Mouse (Mus musculus) small intestine, adult 2 months (tissue): ENCODE results near the gene Spag8. TPM values are rescaled to one million over a fixed set of nuclear protein-coding genes. Genes with fewer than 3 reads are reported as not detected.

ENCODE experiments used
- H3K27ac ChIP-seq: fragments of 200-500 bp; 2 replicates; pipeline ENCODE4 v1.5.1; 2012; ENCODE audit warnings: low read depth, low read length, control low read depth, inconsistent platforms; ENCODE audit not compliant: insufficient read depth
- H3K27me3 ChIP-seq: fragments of 200-500 bp; 2 replicates; pipeline ENCODE4 v1.6.1; 2012; ENCODE audit warnings: mild to moderate bottlenecking, moderate library complexity, low read length, inconsistent platforms; ENCODE audit not compliant: control insufficient read depth, insufficient read depth
- H3K36me3 ChIP-seq: fragments of 200-500 bp; 2 replicates; pipeline ENCODE4 v1.6.1; 2012; ENCODE audit warnings: mild to moderate bottlenecking, low read length, control low read depth, inconsistent platforms; ENCODE audit not compliant: control insufficient read depth, insufficient read depth
- H3K4me1 ChIP-seq: fragments of 200-500 bp; 2 replicates; pipeline ENCODE4 v1.6.1; 2012; ENCODE audit warnings: low read length, inconsistent platforms, mixed read lengths; ENCODE audit not compliant: control insufficient read depth, insufficient read depth, insufficient read length
- H3K4me3 ChIP-seq: fragments of 200-500 bp; 2 replicates; pipeline ENCODE4 v1.5.1; 2012; ENCODE audit warnings: low read depth, mild to moderate bottlenecking, control low read depth, inconsistent platforms, low read length, moderate library complexity
- CTCF ChIP-seq: fragments of 200-500 bp; IDR thresholded peaks from 2 replicates; pipeline ENCODE4 v1.5.1; 2012; ENCODE audit warnings: low read depth, mild to moderate bottlenecking, control low read depth, inconsistent platforms, low read length, moderate library complexity, mixed read lengths; ENCODE audit not compliant: insufficient replicate concordance, insufficient read length; ENCODE audit errors: extremely low read depth
- POLR2A ChIP-seq: fragments of 200-500 bp; IDR thresholded peaks from 2 replicates; pipeline ENCODE4 v1.6.1; 2012; ENCODE audit warnings: low read depth, mild to moderate bottlenecking, control low read depth, inconsistent platforms, low read length, moderate library complexity
- WGBS: fragments of 180-500 bp; shearing (Covaris S2); methylation state at CpG from one replicate; pipeline ENCODE4 v1.1.7; 2018; 5-methylcytosine and 5-hydroxymethylcytosine counted together
- polyA plus RNA-seq: library from polyadenylated mRNA; depleted of rRNA; stranded (reverse); fragments of >200 nt; gene quantifications from 2 replicates; pipeline ENCODE4 v1.2.3, GENCODE M21; 2012

The Spag8 gene
- polyA plus RNA-seq, 1 experiment, result 0.63 TPM

DNA sequence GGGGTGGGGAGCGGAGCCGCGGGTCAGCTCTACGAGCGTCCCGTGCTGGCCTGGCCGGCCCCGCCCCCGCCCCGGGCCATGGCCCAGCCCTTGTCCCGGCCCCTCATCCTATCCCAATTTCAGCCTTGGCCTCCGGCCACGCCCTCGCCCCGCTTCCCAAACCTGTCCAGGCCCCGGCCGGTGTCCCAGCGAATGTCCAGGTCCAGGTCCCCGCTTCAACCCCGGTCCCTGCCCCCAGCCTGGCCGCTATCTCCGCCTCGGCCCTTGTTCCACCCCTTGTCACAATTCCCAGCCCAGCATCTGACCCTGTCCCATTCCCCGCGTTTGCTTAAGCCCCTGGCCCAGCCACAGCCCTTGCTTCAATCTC, 16.0 kb upstream of the Spag8 start:
- no peaks in the 10 kb centered on the region for H3K36me3 ChIP-seq
- WGBS, result under 1% methylated on average over 25 of the region's 25 CpGs
- TF ChIP-seq POLR2A (no peak), CTCF (no peak)
- no peaks in the 10 kb centered on the region for H3K27me3 ChIP-seq
- peak overlapping the region; percentile 78 for H3K4me3 ChIP-seq
- H3K4me1 ChIP-seq, result peaks cover 6% of the 10 kb centered on the region
- H3K27ac ChIP-seq, result no peak overlapping the region

GRCm38 (mm10) chr4:43668782-43669427, 15.5 kb upstream of the Spag8 start, which contains the start of the genes Tmem8b and Fam221b:
Tmem8b (plus strand) TSS chr4:43668971.
Fam221b (minus strand) TSS chr4:43669145.
- H3K27ac ChIP-seq, result no peak within 1 kb of the TSS
- no peaks in the 10 kb centered on the region for H3K27me3 ChIP-seq
- no peaks in the 10 kb centered on the region for H3K36me3 ChIP-seq
- peak within 1 kb of the TSS; percentile 78 for H3K4me3 ChIP-seq
- TF ChIP-seq CTCF, result no peak
- TF ChIP-seq POLR2A, result peak; percentile 37; the same call in 1 of the 2 replicates
- H3K4me1 ChIP-seq, result peaks cover 6% of the 10 kb centered on the region
- WGBS, result 2% methylated on average over 40 of the region's 41 CpGs

DNA sequence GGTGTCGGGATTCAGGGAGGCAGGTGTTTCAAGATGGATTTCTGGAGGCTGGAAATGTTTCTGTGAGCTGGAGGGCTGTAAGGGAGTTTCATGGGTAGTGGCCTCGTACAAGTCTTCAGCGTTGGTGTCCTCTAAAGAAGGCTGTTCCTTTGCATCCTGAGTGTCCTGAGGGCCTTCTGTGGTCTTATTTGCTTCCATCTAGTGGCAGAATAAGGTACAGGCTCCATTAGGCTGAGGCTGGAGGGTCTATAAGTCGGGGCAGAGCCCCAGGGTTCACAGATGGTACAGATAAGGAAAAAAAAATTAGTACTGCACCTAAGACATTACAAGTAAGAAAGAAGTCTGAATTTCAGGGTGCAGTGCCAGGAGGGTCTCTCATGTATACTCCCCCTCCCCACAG, 13.0 kb upstream of the Spag8 start:
- TF ChIP-seq CTCF (peak; percentile 37; the same call in 1 of the 2 replicates), POLR2A (no peak)
- Histone ChIP-seq H3K27ac (no peak overlapping the region), H3K4me3 (no peak overlapping the region), H3K36me3 (no peaks in the 10 kb centered on the region), H3K27me3 (peaks cover 3% of the 10 kb centered on the region; the same call in 1 of the 2 replicates), H3K4me1 (peaks cover 6% of the 10 kb centered on the region)
- 21% methylated on average over 4 of the region's 4 CpGs for WGBS

- 62% methylated on average over 4 of the region's 4 CpGs for WGBS
- TF ChIP-seq CTCF, result no peak
- TF ChIP-seq POLR2A, result no peak
Measured at GRCm38 (mm10) chr4:43657146-43657545, 3.8 kb upstream of the Spag8 start.

DNA sequence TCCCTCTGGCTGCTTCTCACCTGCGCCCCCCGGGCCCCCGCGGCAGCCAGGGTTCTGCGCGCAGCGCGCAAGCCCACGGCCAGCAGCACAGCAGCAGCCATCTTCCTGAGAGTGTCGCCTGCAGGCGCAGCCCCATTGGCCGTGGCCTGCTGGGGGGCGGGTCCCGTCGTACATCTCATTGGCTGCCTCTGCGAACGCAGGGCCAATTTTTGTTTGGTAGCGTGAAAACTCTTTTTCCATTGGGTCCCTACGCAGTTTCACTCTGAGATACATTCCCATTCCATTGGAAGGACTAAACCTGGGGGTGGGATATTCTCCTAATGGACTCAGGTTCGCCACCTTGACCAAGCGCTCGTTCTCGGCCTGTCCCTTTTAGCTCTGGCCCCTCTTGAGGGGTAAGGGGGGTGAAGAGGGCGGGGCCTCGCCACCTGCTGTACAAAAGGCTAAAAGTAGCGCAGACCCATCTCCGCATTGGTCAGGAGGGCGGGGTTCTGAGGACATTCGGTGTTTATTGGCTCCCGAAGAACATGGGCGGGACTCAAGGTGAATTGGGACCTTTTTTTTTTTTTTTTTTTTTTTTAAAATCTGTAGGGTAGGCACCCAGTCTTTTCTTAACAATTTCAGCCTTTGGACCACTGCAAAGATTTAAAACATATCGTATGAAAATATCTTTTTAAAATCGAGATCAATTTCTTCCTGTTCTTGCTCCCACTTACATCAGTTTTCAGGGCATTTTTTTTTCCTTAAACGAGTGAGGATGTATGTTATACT, 3.1 kb upstream of the Spag8 start, which contains the start of gene Hint2:
Gene Hint2 (minus strand): TSS at position 128 of the 771 bp plus-strand sequence.
- H3K27ac ChIP-seq, result peak within 1 kb of the TSS; percentile 66
- no peaks in the 10 kb centered on the region for H3K36me3 ChIP-seq
- H3K4me3 ChIP-seq, result peak within 1 kb of the TSS; percentile 93
- under 1% methylated on average over 34 of the region's 34 CpGs for WGBS
- no peaks in the 10 kb centered on the region for H3K27me3 ChIP-seq
- 0 out of 2 replicates have a peak, but pooled peaks cover 2% of the 10 kb centered on the region for H3K4me1 ChIP-seq
- 0 out of 2 replicates have a peak, but pooled peaks have one; percentile 20 for TF ChIP-seq CTCF
- peak; percentile 74 for TF ChIP-seq POLR2A

More at GRCm38 (mm10) chr4:43657146-43657545, 3.8 kb upstream of the Spag8 start:
- no peak overlapping the region for H3K4me3 ChIP-seq
- H3K36me3 ChIP-seq, result no peaks in the 10 kb centered on the region
- no peak overlapping the region for H3K27ac ChIP-seq
- 0 out of 2 replicates have a peak, but pooled peaks cover 2% of the 10 kb centered on the region for H3K4me1 ChIP-seq
- H3K27me3 ChIP-seq, result no peaks in the 10 kb centered on the region

DNA sequence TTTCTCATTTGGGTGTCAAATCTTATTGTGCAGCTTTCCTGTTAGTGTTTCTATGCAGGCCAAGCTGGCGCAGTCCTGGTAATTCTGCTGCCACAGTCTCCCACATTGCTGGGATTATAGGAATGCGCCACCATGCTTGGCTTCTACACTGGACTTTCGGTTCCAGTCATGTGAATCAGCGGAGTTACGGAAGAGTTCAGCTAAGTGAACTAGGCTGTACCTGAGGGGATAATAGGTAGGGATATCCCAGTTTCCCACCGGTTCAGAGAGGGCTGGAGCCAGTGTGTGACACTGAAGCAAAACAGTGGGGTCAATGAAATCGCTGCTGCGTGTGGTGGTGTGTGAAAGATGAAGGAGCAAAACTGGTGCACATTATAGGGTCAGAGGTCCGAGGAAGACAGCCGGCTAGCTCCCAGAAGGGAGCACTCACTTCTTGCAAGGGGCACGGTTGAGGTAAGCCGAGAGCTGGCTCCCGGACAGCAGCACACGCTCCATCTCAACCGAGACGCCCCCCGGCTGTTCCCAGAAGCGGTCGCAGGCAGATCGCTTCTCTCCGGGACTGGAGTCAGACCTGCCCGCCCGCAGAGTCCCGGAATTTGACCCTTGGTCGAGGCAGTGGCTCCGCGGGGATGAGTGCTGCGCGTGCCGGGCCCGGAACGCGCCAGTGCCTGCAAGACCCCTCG, 2.4 kb upstream of the Spag8 start:
- 0 out of 2 replicates have a peak, but pooled peaks cover 2% of the 10 kb centered on the region for H3K4me1 ChIP-seq
- no peaks in the 10 kb centered on the region for H3K27me3 ChIP-seq
- no peak for TF ChIP-seq POLR2A
- TF ChIP-seq CTCF, result no peak
- 3% methylated on average over 34 of the region's 34 CpGs for WGBS
- H3K36me3 ChIP-seq, result no peaks in the 10 kb centered on the region
- H3K27ac ChIP-seq, result peak overlapping the region; percentile 66
- peak overlapping the region; percentile 93 for H3K4me3 ChIP-seq

- WGBS, result 83% methylated on average over 4 of the region's 4 CpGs
- Histone ChIP-seq H3K4me1 (no peaks in the 10 kb centered on the region), H3K27me3 (no peaks in the 10 kb centered on the region), H3K36me3 (no peaks in the 10 kb centered on the region), H3K27ac (no peak overlapping the region), H3K4me3 (no peak overlapping the region)
- no peak for TF ChIP-seq CTCF
- TF ChIP-seq POLR2A, result no peak
Measured at GRCm38 (mm10) chr4:43652726-43653125, 668 bp downstream of the Spag8 start.
